Mouse (Mus musculus) neural tube, embryonic 14.5 days (tissue): ENCODE results near the gene Omp. TPM values are rescaled to one million over a fixed set of nuclear protein-coding genes. Genes with fewer than 3 reads are reported as not detected.
A peak's percentile ranks its signal among the peaks of the same experiment; 100 is the strongest.

ENCODE experiments used
- ATAC-seq: fragments of 200-750 bp; cut with Nextera tagmentation; 2 replicates; pipeline ENCODE4 v1.8.0; 2017; ENCODE audit warnings: low read depth, mild to moderate bottlenecking, moderate TSS enrichment, moderate library complexity
- H3K27ac ChIP-seq: fragments of 300-500 bp; sonication (generic); 2 replicates; pipeline ENCODE4 v1.5.1; 2014; ENCODE audit warnings: low read depth, mild to moderate bottlenecking, control low read depth, low read length, moderate library complexity, mixed read lengths
- H3K27me3 ChIP-seq: fragments of 300-500 bp; sonication (generic); 2 replicates; pipeline ENCODE4 v1.6.1; 2014; ENCODE audit warnings: low read length; ENCODE audit not compliant: control insufficient read depth, insufficient read depth
- H3K36me3 ChIP-seq: fragments of 300-500 bp; sonication (generic); 2 replicates; pipeline ENCODE4 v1.6.1; 2014; ENCODE audit warnings: low read length, mixed read lengths; ENCODE audit not compliant: control insufficient read depth, insufficient read depth
- H3K4me1 ChIP-seq: fragments of 300-500 bp; sonication (generic); 2 replicates; pipeline ENCODE4 v1.6.1; 2014; ENCODE audit warnings: low read length; ENCODE audit not compliant: control insufficient read depth, insufficient read depth
- H3K4me2 ChIP-seq: fragments of 300-500 bp; sonication (generic); 2 replicates; pipeline ENCODE4 v1.6.1; 2014; ENCODE audit warnings: mild to moderate bottlenecking, low read depth, low read length, control low read depth
- H3K4me3 ChIP-seq: fragments of 300-500 bp; sonication (generic); 2 replicates; pipeline ENCODE4 v1.5.1; 2014; ENCODE audit warnings: low read depth, low read length, control low read depth, mixed read lengths
- H3K9ac ChIP-seq: fragments of 300-500 bp; sonication (generic); replicated peaks from 2 replicates; pipeline ENCODE4 v1.6.1; 2014; ENCODE audit warnings: low read depth, mild to moderate bottlenecking, control low read depth, low read length, mixed read lengths
- H3K9me3 ChIP-seq: fragments of 300-500 bp; sonication (generic); 2 replicates; pipeline ENCODE4 v1.6.1; 2016; ENCODE audit warnings: low read length; ENCODE audit not compliant: control insufficient read depth
- WGBS: fragments of 180-500 bp; shearing (Covaris S2); extraction: QIAGEN DNeasy Blood & Tissue Kit; methylation state at CpG from one replicate; pipeline ENCODE4 v1.1.7; 2014; 5-methylcytosine and 5-hydroxymethylcytosine counted together
- polyA plus RNA-seq: library from polyadenylated mRNA; unstranded; fragments of >200 nt; fragmentation: Nextera tagmentation; extraction: Ambion mirVana; gene quantifications from 2 replicates; pipeline ENCODE4 v1.2.1, GENCODE M21; 2014

The Omp gene
- polyA plus RNA-seq, 1 experiment from 2014 or later, result 0.40 TPM

DNA sequence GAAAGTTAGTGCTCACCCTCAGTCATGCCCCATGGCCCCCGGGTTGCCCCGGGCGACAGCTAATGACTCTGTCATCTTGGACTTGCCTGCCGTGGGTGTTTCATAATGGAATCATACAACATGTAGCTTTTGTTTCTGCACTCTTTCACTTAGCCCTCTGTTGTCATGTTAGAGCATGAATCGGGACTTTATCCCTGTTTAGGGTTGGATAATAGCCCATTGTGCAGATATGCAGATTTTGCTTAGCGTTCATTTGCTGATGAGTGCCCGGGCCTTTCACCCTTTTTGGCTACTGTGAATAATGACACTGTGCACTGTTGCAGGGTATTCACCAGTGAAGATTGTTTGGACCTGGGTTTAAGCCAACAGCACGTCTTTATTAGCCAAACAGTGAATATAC lies 41.3 kb upstream of the Omp start:
- H3K27me3 ChIP-seq, result no peaks in the 10 kb centered on the region
- H3K9me3 ChIP-seq, result no peaks in the 10 kb centered on the region
- H3K4me3 ChIP-seq, result no peak overlapping the region
- H3K27ac ChIP-seq, result peak overlapping the region; percentile 28; the same call in 1 of the 2 replicates
- no peaks in the 10 kb centered on the region for H3K36me3 ChIP-seq
- H3K4me2 ChIP-seq, result no peak overlapping the region
- 26% methylated on average over 8 of the region's 8 CpGs for WGBS
- 0 out of 2 replicates have a peak, but pooled peaks cover 3% of the 10 kb centered on the region for H3K4me1 ChIP-seq
- H3K9ac ChIP-seq, result no peak overlapping the region
- ATAC-seq, result peak; percentile 78; the same call in 1 of the 2 replicates

DNA sequence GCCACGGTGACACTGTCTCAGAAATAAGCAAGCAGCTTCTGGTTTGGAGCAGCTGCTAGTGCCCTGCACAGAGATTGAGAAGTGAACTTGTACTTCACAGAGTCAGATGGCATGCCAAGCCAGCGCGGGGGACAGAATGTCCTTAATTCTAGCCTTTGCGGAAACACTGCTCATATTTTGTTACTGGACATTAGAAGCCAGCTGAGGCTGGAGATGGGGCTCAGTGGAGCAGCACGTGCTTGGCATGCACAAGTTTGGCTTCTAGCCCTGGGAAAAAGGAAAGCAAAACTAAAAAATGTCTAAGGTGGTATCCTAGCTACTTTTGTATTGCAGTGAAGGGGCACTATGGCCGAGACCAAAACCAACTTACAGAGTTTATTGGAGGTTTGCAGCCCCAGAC lies 40.0 kb upstream of the Omp start:
- no peaks in the 10 kb centered on the region for H3K36me3 ChIP-seq
- WGBS, result 44% methylated on average over 6 of the region's 6 CpGs
- ATAC-seq, result peak; percentile 28; the same call in 1 of the 2 replicates

DNA sequence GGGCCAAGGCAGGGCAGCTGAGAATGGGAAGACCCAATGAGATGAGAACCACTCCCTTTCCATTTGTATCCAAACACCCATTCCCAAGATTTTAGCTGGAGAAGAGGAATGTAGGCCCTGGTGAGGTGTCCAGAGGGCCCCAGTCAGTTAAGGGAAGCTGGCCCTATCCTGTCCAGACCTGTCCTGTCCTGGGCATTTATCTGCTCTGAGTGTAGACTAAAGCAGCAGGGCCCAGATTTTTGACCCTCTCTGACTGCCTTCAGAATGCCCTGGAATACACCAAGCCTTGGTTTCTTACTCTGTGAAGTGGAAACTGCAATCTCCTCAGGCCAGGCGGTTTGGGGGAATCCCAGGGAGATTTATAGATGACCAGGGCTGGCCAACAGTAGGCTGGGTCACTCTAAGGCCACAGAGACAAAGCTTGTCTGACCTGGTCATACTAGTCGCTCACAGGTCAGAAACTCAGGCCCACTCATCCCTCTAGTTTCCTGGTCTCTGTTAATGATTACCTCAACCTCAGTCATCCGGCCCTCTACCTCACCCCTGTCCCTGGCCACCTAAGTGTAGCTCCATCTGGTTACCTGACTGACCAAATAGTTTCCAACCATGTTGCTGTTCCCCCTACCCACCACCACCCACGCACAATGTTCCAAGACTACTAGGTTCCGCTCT lies 33.4 kb upstream of the Omp start:
- ATAC-seq, result peak; percentile 54
- WGBS, result 76% methylated on average over 5 of the region's 5 CpGs
- H3K27ac ChIP-seq, result no peak overlapping the region

More for the DNA sequence above, 40.0 kb upstream of the Omp start:
- Histone ChIP-seq H3K9ac (no peak overlapping the region), H3K27me3 (no peaks in the 10 kb centered on the region), H3K4me3 (no peak overlapping the region), H3K4me2 (no peak overlapping the region), H3K9me3 (no peaks in the 10 kb centered on the region), H3K27ac (peak overlapping the region; percentile 66), H3K4me1 (0 out of 2 replicates have a peak, but pooled peaks cover 3% of the 10 kb centered on the region)

DNA sequence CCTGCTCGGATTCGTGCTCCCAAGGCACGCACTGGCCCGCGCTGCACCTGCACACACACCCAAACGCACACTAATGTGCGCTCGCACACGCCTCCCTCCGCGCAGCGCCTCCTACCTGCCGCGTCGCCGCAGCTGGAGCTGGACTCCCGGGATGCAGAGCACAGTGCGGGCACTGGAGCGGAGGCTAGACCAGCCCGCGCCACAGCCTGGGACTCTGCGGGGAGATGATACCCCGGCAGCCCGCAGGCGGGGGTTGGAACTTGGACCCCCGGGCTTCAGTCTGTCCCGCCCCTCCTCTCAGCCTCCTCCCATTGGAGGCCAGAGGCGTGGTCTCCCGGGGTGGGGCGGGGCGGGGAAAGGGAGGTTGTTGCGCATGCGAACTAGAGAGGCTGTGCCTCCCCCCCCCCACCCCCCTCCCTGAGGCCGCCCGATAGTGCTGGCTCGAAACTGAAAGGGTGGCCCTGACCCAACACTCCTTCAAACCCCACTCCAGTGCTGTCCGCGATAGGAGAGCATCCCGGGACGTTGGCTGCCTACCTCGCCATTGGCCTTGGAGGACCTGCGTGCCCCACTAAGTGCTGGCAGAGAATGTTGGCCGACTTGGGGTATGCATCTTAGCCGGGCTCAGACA lies 32.7 kb upstream of the Omp start, which contains the start of gene Capn5:
Gene Capn5 (minus strand): TSS at position 346 of the 631 bp plus-strand sequence.
- Histone ChIP-seq H3K27ac (no peak within 1 kb of the TSS), H3K4me1 (peaks cover 6% of the 10 kb centered on the region; the same call in 1 of the 2 replicates), H3K9ac (peak within 1 kb of the TSS; percentile 68), H3K27me3 (no peaks in the 10 kb centered on the region), H3K36me3 (no peaks in the 10 kb centered on the region), H3K4me2 (peak within 1 kb of the TSS; percentile 52), H3K4me3 (peak within 1 kb of the TSS; percentile 86), H3K9me3 (no peaks in the 10 kb centered on the region)
- WGBS, result 2% methylated on average over 42 of the region's 44 CpGs
- ATAC-seq, result peak; percentile 87

More for the DNA sequence above, 33.4 kb upstream of the Omp start:
- Histone ChIP-seq H3K9me3 (no peaks in the 10 kb centered on the region), H3K4me1 (peaks cover 6% of the 10 kb centered on the region; the same call in 1 of the 2 replicates), H3K4me3 (peak overlapping the region; percentile 86), H3K36me3 (no peaks in the 10 kb centered on the region), H3K27me3 (no peaks in the 10 kb centered on the region), H3K4me2 (peak overlapping the region; percentile 52), H3K9ac (peak overlapping the region; percentile 68)

DNA sequence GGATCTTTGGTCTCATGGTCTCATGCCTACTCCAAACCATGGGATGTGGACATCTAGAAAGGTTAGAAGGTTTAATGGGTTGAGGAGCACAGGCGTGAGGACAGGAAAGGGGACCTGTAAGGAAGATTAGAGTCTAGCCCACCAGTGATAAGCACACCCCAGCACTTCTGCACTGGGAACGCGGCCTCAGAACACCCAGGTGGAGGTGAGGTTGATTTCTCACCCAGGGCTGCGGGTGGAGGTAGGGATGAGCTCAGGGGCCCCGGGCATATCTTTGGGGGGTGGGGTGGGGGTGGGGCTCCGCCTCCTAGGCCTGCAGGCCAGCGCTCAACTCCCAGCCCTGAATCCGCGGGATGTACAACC lies 32.2 kb upstream of the Omp start:
- Histone ChIP-seq H3K9ac (peak overlapping the region; percentile 68), H3K4me2 (peak overlapping the region; percentile 52), H3K27ac (no peak overlapping the region), H3K4me3 (peak overlapping the region; percentile 86), H3K4me1 (peaks cover 6% of the 10 kb centered on the region; the same call in 1 of the 2 replicates), H3K27me3 (no peaks in the 10 kb centered on the region), H3K36me3 (no peaks in the 10 kb centered on the region), H3K9me3 (no peaks in the 10 kb centered on the region)
- no peak; the same call in 1 of the 2 replicates for ATAC-seq
- WGBS, result 5% methylated on average over 9 of the region's 9 CpGs

DNA sequence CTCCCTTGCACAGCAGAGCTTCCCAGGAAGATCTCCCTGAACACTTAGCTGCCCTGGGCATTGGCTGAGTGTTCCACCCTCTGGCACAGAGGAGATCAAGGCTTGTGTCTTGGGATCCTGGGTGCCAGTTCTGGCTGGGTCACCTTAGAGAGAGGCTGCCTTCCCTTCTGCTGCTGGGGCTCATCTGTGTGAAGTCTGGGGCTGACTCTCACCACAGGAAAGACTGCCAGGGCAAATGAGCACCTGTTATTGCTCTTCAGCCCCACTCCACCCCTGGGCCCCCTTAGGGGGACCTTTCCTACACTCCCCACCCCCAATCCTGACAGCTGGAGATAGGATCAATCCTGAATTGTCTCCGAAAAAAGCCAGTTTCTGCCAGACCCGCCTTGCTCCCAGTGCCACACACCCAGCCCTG lies 31.8 kb upstream of the Omp start:
- peaks cover 6% of the 10 kb centered on the region; the same call in 1 of the 2 replicates for H3K4me1 ChIP-seq
- H3K27ac ChIP-seq, result no peak overlapping the region
- no peaks in the 10 kb centered on the region for H3K9me3 ChIP-seq
- H3K4me2 ChIP-seq, result peak overlapping the region; percentile 52
- 58% methylated on average over 2 of the region's 2 CpGs for WGBS
- peak overlapping the region; percentile 68; the same call in 1 of the 2 replicates for H3K9ac ChIP-seq
- no peaks in the 10 kb centered on the region for H3K27me3 ChIP-seq
- ATAC-seq, result peak; percentile 10; the same call in 1 of the 2 replicates
- H3K36me3 ChIP-seq, result no peaks in the 10 kb centered on the region
- H3K4me3 ChIP-seq, result peak overlapping the region; percentile 86

DNA sequence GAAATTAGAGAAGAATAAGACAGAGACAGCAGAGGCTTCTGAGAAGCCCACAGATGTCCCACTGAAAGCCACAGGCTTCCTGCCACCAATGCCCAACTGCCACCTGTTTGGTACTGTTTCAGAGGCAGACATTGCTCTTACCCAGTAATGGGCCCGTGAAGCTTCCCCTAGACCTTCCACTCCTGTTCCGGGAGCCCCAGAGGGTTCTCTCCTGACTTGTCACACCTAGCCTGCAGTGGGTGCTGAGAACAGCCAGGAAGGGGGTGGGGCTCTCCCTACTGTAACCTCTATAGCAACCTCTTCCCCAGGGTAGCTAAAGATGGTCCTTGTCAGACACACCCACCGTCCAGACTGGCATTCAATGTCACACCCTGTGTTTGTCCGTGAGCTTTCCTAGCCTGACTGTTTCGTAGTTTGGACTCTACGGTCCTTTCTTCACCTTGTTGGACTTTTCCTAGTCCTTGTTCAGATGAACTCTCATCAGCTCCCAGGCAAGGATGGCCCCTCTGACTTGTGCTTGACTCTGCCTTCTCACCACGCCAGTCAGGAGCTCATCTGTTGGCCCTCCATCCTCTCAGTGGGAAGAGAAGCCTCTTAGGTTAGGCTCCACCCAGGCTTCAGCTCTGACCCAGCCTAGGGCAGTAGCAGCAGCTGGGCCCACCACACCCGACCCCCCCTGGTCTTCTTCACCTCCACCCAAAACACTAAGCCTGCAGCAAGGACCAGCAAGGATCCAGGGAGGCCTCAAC lies 31.2 kb upstream of the Omp start:
- Histone ChIP-seq H3K4me1 (peaks cover 6% of the 10 kb centered on the region; the same call in 1 of the 2 replicates), H3K27me3 (no peaks in the 10 kb centered on the region), H3K36me3 (no peaks in the 10 kb centered on the region), H3K27ac (no peak overlapping the region), H3K4me2 (peak overlapping the region; percentile 52), H3K9me3 (no peaks in the 10 kb centered on the region), H3K4me3 (peak overlapping the region; percentile 86; the same call in 1 of the 2 replicates), H3K9ac (0 out of 2 replicates have a peak overlapping the region, but pooled peaks have one; percentile 68)
- WGBS, result 82% methylated on average over 8 of the region's 8 CpGs
- ATAC-seq, result no peak

DNA sequence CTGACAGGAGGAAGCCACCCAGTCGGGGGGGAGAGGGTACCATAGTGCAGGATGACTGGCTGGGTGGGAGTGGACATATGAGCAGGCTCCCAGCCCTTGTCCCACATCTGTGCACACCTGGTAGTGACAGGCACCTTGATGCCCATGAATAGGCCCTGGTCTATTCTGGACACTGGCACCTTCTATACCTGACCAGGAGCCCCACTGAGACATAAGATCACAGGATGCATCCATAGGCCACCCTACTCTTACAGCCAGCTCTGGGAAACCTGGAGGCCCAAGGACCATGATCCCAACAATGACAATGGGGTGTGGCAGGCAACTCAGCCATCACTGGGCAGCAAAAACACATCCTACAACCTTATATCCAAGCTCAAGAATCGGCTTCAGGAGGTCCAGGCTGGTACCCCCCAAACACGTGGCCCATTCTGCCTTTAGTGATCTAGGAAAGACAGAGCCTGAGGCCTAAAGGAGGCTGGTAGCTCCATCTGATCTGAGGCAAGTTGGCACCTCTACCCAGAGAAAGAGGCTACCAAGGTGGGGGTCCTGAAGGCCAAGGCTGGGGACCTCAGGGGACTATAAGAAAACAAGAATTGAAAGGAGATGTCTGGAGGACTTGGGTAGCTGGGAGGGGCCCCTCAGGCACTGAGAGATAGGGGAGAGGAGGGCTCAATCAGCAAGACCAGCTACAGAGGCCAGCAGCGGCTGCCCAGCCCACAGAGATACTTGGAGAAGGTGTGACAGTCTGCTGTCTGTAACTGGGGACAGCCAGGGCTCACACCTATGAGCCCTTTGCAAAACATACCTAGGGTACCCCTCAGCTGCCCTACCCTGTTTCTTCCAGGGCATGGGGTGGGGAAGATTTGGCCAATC lies 29.8 kb upstream of the Omp start:
- no peak overlapping the region for H3K4me3 ChIP-seq
- H3K27me3 ChIP-seq, result no peaks in the 10 kb centered on the region
- no peak for ATAC-seq
- H3K27ac ChIP-seq, result no peak overlapping the region
- H3K36me3 ChIP-seq, result no peaks in the 10 kb centered on the region
- no peak overlapping the region for H3K9ac ChIP-seq
- H3K4me1 ChIP-seq, result peaks cover 6% of the 10 kb centered on the region; the same call in 1 of the 2 replicates
- no peak overlapping the region for H3K4me2 ChIP-seq
- H3K9me3 ChIP-seq, result no peaks in the 10 kb centered on the region
- 89% methylated on average over 4 of the region's 4 CpGs for WGBS
